In the genomic region with DNA sequence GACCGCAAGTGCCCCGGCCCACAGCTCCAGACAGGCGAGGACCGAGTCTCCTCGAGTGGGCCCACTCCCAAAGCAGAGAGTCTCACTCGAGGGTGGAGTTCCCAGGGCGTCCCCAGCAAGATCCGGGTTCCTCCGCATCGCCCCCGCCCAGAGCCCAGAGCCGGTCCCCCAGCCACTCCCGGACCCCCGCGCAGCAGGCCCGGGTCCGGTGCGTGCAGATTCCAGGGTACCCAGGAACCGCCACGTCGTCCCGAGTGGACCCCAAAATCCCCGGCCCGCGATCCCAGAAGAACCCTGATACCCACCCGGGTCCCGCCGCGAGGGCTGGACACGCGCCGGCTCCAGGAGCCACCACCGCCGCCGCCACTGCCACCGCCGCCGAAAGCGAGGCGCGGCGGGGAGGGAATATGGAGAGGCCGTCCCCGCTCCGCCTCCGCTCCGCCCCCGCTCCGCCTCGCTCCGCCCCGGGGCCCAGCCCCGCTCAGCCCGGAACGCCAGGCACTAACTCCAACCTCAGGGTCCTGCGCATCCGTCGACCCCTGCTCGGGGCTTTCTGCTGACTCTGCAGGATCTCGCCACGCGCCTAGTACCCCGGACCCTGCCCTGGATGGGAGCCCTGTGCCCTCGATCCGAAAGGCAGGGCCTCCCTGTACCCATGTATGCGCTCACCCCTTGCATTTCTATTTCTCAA, we compare ENCODE assay signal across 8 mouse cellular contexts. TPM values are rescaled to one million over a fixed set of nuclear protein-coding genes. Genes with fewer than 3 reads are reported as not detected.
DNase-seq lines count a peak whose midpoint lies in the region; ATAC-seq lines count a peak whose summit lies in the region.

Gene Tbc1d16, minus strand, starts transcription at position 409 of the 691 bp plus-strand sequence.
Gene Ccdc40, plus strand, starts transcription at position 482 of the 691 bp plus-strand sequence.

- no peaks in the 10 kb centered on the region for H3K9me3 ChIP-seq in liver, embryonic 12.5 days (replicated peaks)

- peak within 1 kb of the TSS; percentile 57 for H3K4me3 ChIP-seq in liver, embryonic 12.5 days

- H3K9ac ChIP-seq in liver, embryonic 12.5 days: peak within 1 kb of the TSS; percentile 66

- H3K27me3 ChIP-seq in liver, embryonic 12.5 days (replicated peaks): peaks cover 73% of the 10 kb centered on the region

- no peaks in the 10 kb centered on the region for H3K36me3 ChIP-seq in liver, embryonic 12.5 days

- no peak within 1 kb of the TSS for H3K27ac ChIP-seq in liver, embryonic 12.5 days

- DNase-seq in 3T3-L1 (ENCODE audit: low read depth, low spot score): peak; percentile 59
- peak; percentile 80 for DNase-seq in ZHBTc4 (ENCODE audit: low read depth, low spot score)
- peak; percentile 90 for DNase-seq in embryo, embryonic 10 days (ENCODE audit: low spot score)
- peak; percentile 67 for DNase-seq in heart, adult 8-10 months (ENCODE audit: low spot score)
- peak; percentile 80 for DNase-seq in kidney, adult 18-20 months
- peak; percentile 84 for DNase-seq in testis, postnatal 10 days (ENCODE audit: low spot score)

- WGBS in liver, embryonic 12.5 days (ENCODE audit: insufficient replicate concordance): under 1% methylated on average over 64 of the region's 66 CpGs

- H3K4me2 ChIP-seq in liver, embryonic 12.5 days: peak within 1 kb of the TSS; percentile 81

- H3K4me1 ChIP-seq in liver, embryonic 12.5 days: peaks cover 23% of the 10 kb centered on the region

- ATAC-seq in liver, embryonic 12.5 days: peak; percentile 78
- peak; percentile 41 for ATAC-seq in monocyte, adult 5-6 weeks (replicated peaks; ENCODE audit: insufficient number of reproducible peaks, low FRiP score, low TSS enrichment, poor library complexity, severe bottlenecking)

RNA-seq across cellular contexts. Expression of gene Tbc1d16, which starts in this region (rescaled TPM):
- 10 to 100 TPM; 60.3 to 72.2 (median 64.4) TPM for total RNA-seq in heart, adult 8-10 months (2022)
- polyA plus RNA-seq in liver, embryonic 12.5 days (2016; fragmentation: Nextera tagmentation; extraction: Ambion mirVana): 1.8 and 2.0 TPM in 2 replicates
- total RNA-seq in monocyte, adult 5-6 weeks (2017): 0.21 to 0.86 TPM (median 0.49 TPM) in 3 replicates

RNA-seq across cellular contexts. Expression of gene Ccdc40, which starts in this region (rescaled TPM):
- total RNA-seq in heart, adult 8-10 months (2022): under 1 TPM in 1 of 4 experiments, not detected in 3; 0.20 TPM
- polyA plus RNA-seq in liver, embryonic 12.5 days (2016; fragmentation: Nextera tagmentation; extraction: Ambion mirVana): 1.8 and 2.4 TPM in 2 replicates
- total RNA-seq in monocyte, adult 5-6 weeks (2017): 0.96 to 2.3 TPM (median 1.8 TPM) in 3 replicates

Comparison
In these comparisons a context has a peak if more than half of its experiments do, and no peak if none do; other contexts are left out.
1. RNA of gene Tbc1d16 (total RNA-seq): 60.3 to 72.2 TPM in heart, adult 8-10 months; 0.21 to 0.86 TPM in monocyte, adult 5-6 weeks; every median in the first group is over 10 times any median in the second.
2. Peak in every context shown above with its lines, with median percentiles within 50 percentile points of each other: DNase-seq.